Mouse (Mus musculus): ENCODE results near the gene Rabggta.

GRCm38 (mm10) chr14:55763166-55763565 is 41.1 kb upstream of the Rabggta start:
- TF ChIP-seq POLR2A (IDR thresholded peaks at IDR 0.05; ENCODE audit: insufficient read depth, low read depth, low read length) (no peak), CTCF (IDR thresholded peaks at IDR 0.05) (no peak)
